Mouse (Mus musculus): ENCODE measurements around the gene Olfr1371. TPM values are rescaled to one million over a fixed set of nuclear protein-coding genes. Genes with fewer than 3 reads are reported as not detected.
"Not testable (repeated sequence)": the region's sequence is repeated elsewhere in the genome, so short reads cannot be mapped to it uniquely, and the experiment has no call there.

Gene Olfr1371
- polyA plus RNA-seq, 1 experiment from 2014 or later: not detected

DNA sequence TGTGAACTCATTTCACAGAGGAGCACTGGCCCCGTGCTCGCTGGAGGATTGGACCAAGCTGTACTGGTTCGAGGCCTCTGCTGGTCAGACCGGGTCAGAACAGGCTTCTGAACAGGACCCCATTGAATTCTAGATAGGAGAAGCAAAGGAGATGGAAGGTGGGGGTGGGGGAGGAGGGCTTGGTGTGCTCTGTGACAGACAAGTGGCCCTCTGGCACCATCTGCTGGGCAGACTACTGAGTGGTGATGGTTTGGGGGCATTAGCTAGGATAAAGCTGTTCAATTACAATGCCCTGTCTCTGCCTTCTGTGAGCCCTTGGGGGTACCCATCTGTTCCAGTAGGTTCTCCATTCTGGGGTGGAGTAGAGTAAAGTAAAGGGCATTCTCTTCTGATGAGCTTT is 6.5 kb upstream of the Olfr1371 start:
- no peaks in the 10 kb centered on the region for H3K4me1 ChIP-seq (ENCODE audit: control insufficient read depth, insufficient read depth, low read length)
- H3K9me3 ChIP-seq (ENCODE audit: control insufficient read depth, low read length): no peaks in the 10 kb centered on the region
- 6% methylated on average over 4 of the region's 4 CpGs for WGBS
- no peak overlapping the region for H3K4me2 ChIP-seq (ENCODE audit: low read depth, severe bottlenecking)
- H3K27me3 ChIP-seq (ENCODE audit: control insufficient read depth, insufficient read depth, low read length): 0 out of 2 replicates have a peak, but pooled peaks cover 3% of the 10 kb centered on the region
- DNase-seq (ENCODE audit: low spot score): peak; percentile 79
- H3K9ac ChIP-seq (ENCODE audit: low read length): no peak overlapping the region
- H3K4me3 ChIP-seq (ENCODE audit: low read depth, low read length): no peak overlapping the region
- ATAC-seq (ENCODE audit: insufficient number of reproducible peaks, low FRiP score, low TSS enrichment, low read depth): 0 out of 2 replicates have a peak, but pooled peaks have one; percentile 21
- no peaks in the 10 kb centered on the region for H3K36me3 ChIP-seq (ENCODE audit: control insufficient read depth, insufficient read depth, low read length)
- no peak overlapping the region for H3K27ac ChIP-seq (replicated peaks; ENCODE audit: low read depth, low read length)

GRCm38 (mm10) chr11:52196496-52197023 is 17.2 kb downstream of the Olfr1371 start:
- not testable (repeated sequence) for H3K9ac ChIP-seq (ENCODE audit: low read length)

DNA sequence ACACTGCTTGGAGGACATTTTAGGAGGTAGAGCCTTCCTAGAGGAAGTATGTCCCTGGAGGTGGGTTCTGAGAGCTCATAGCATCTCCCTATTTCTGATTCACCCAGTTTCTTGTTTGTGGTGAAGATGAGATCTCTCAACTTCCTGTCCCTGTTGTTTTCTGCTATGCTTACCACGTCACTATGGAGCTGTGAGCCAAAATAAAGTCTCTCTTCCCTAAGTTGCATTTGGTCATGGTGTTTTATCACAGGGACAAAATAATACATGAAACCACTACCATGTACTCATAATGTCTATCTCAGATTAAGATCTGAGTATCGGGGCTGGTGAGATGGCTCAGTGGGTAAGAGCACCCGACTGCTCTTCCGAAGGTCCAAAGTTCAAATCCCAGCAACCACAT is 33.1 kb downstream of the Olfr1371 start:
- not testable (repeated sequence) for H3K27ac ChIP-seq (replicated peaks; ENCODE audit: low read depth, low read length); H3K4me2 ChIP-seq (ENCODE audit: low read depth, severe bottlenecking)

More at GRCm38 (mm10) chr11:52196496-52197023, 17.2 kb downstream of the Olfr1371 start:
- WGBS: 93% methylated on average over 8 of the region's 8 CpGs
- not testable (repeated sequence) for ATAC-seq (ENCODE audit: insufficient number of reproducible peaks, low FRiP score, low TSS enrichment, low read depth); H3K36me3 ChIP-seq (ENCODE audit: control insufficient read depth, insufficient read depth, low read length); DNase-seq (ENCODE audit: low spot score); H3K4me2 ChIP-seq (ENCODE audit: low read depth, severe bottlenecking); H3K9me3 ChIP-seq (ENCODE audit: control insufficient read depth, low read length); H3K27ac ChIP-seq (replicated peaks; ENCODE audit: low read depth, low read length); H3K4me1 ChIP-seq (ENCODE audit: control insufficient read depth, insufficient read depth, low read length); H3K4me3 ChIP-seq (ENCODE audit: low read depth, low read length); H3K27me3 ChIP-seq (ENCODE audit: control insufficient read depth, insufficient read depth, low read length)

DNA sequence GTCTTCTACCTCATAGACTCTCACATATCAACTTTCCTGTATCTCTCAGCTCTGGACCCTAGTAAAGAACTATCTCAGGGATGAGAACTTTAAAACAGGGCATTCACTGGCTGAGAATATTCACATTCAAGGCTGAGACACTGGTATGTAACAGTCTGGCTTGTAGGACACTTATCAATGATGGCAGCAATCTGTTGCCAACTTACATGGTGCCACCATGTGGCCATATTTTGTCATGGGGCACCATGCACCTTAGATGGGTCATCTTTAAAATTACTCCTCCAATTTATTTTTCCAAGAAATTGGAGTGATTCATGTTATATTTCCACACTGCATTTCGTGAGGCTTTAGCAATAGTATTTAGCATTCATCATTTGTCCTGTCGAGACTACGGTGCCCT is 33.9 kb downstream of the Olfr1371 start:
- not testable (repeated sequence) for H3K4me1 ChIP-seq (ENCODE audit: control insufficient read depth, insufficient read depth, low read length); ATAC-seq (ENCODE audit: insufficient number of reproducible peaks, low FRiP score, low TSS enrichment, low read depth); H3K4me3 ChIP-seq (ENCODE audit: low read depth, low read length); H3K27me3 ChIP-seq (ENCODE audit: control insufficient read depth, insufficient read depth, low read length); DNase-seq (ENCODE audit: low spot score); H3K27ac ChIP-seq (replicated peaks; ENCODE audit: low read depth, low read length); H3K36me3 ChIP-seq (ENCODE audit: control insufficient read depth, insufficient read depth, low read length); H3K9me3 ChIP-seq (ENCODE audit: control insufficient read depth, low read length); H3K9ac ChIP-seq (ENCODE audit: low read length); H3K4me2 ChIP-seq (ENCODE audit: low read depth, severe bottlenecking)
- no CpG with 5 or more reads among the region's 3 CpGs for WGBS

More for the DNA sequence above, 33.1 kb downstream of the Olfr1371 start:
- H3K4me3 ChIP-seq (ENCODE audit: low read depth, low read length); H3K27me3 ChIP-seq (ENCODE audit: control insufficient read depth, insufficient read depth, low read length); H3K36me3 ChIP-seq (ENCODE audit: control insufficient read depth, insufficient read depth, low read length); ATAC-seq (ENCODE audit: insufficient number of reproducible peaks, low FRiP score, low TSS enrichment, low read depth); H3K4me1 ChIP-seq (ENCODE audit: control insufficient read depth, insufficient read depth, low read length); H3K9me3 ChIP-seq (ENCODE audit: control insufficient read depth, low read length); DNase-seq (ENCODE audit: low spot score); H3K9ac ChIP-seq (ENCODE audit: low read length): not testable (repeated sequence)
- WGBS: 96% methylated on average over 4 of the region's 4 CpGs

DNA sequence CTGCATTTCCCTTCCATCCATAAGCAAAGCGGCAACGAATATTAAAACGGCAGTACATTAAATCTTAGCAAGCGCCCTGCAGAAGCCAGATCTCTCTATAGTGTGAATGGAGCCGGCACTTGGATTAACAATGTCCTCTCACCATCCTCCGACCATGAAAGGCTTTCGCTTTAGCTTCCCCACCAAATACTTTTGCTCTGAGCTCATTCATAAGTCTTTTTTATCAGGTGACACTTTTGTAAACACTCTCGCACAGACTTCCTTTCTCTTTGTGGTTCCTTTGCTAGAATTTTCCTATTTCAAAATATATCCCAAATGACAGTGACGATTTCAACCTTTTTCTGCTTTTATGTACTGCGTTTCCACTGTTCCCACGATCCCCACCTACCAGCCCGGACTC is 45.3 kb downstream of the Olfr1371 start:
- H3K36me3 ChIP-seq (ENCODE audit: control insufficient read depth, insufficient read depth, low read length): no peaks in the 10 kb centered on the region
- no peak for ATAC-seq (ENCODE audit: insufficient number of reproducible peaks, low FRiP score, low TSS enrichment, low read depth)
- no peak overlapping the region for H3K9ac ChIP-seq (ENCODE audit: low read length)
- no peak overlapping the region for H3K27ac ChIP-seq (replicated peaks; ENCODE audit: low read depth, low read length)
- peak overlapping the region; percentile 52 for H3K4me2 ChIP-seq (ENCODE audit: low read depth, severe bottlenecking)
- peak overlapping the region; percentile 37 for H3K4me3 ChIP-seq (ENCODE audit: low read depth, low read length)
- DNase-seq (ENCODE audit: low spot score): no peak
- WGBS: 26% methylated on average over 12 of the region's 12 CpGs
- peaks cover 19% of the 10 kb centered on the region; the same call in 1 of the 2 replicates for H3K27me3 ChIP-seq (ENCODE audit: control insufficient read depth, insufficient read depth, low read length)
- H3K4me1 ChIP-seq (ENCODE audit: control insufficient read depth, insufficient read depth, low read length): no peaks in the 10 kb centered on the region
- no peaks in the 10 kb centered on the region for H3K9me3 ChIP-seq (ENCODE audit: control insufficient read depth, low read length)

GRCm38 (mm10) chr11:52167901-52168302 is 45.9 kb downstream of the Olfr1371 start:
- WGBS: 2% methylated on average over 26 of the region's 42 CpGs
- not testable (repeated sequence) for H3K4me1 ChIP-seq (ENCODE audit: control insufficient read depth, insufficient read depth, low read length); H3K36me3 ChIP-seq (ENCODE audit: control insufficient read depth, insufficient read depth, low read length)

GRCm38 (mm10) chr11:52167126-52167525 is 46.7 kb downstream of the Olfr1371 start:
- H3K36me3 ChIP-seq (ENCODE audit: control insufficient read depth, insufficient read depth, low read length): no peaks in the 10 kb centered on the region
- H3K4me1 ChIP-seq (ENCODE audit: control insufficient read depth, insufficient read depth, low read length): no peaks in the 10 kb centered on the region
- H3K27me3 ChIP-seq (ENCODE audit: control insufficient read depth, insufficient read depth, low read length): peaks cover 19% of the 10 kb centered on the region; the same call in 1 of the 2 replicates
- no peaks in the 10 kb centered on the region for H3K9me3 ChIP-seq (ENCODE audit: control insufficient read depth, low read length)
- WGBS: 2% methylated on average over 21 of the region's 21 CpGs
- H3K4me3 ChIP-seq (ENCODE audit: low read depth, low read length): no peak overlapping the region
- no peak overlapping the region for H3K9ac ChIP-seq (ENCODE audit: low read length)
- ATAC-seq (ENCODE audit: insufficient number of reproducible peaks, low FRiP score, low TSS enrichment, low read depth) (no peak), DNase-seq (ENCODE audit: low spot score) (peak; percentile 40)
- H3K27ac ChIP-seq (replicated peaks; ENCODE audit: low read depth, low read length): no peak overlapping the region
- H3K4me2 ChIP-seq (ENCODE audit: low read depth, severe bottlenecking): no peak overlapping the region

More at GRCm38 (mm10) chr11:52167901-52168302, 45.9 kb downstream of the Olfr1371 start:
- H3K27ac ChIP-seq (replicated peaks; ENCODE audit: low read depth, low read length); H3K9me3 ChIP-seq (ENCODE audit: control insufficient read depth, low read length); H3K9ac ChIP-seq (ENCODE audit: low read length): not testable (repeated sequence)
- DNase-seq (ENCODE audit: low spot score) (peak; percentile 40), ATAC-seq (ENCODE audit: insufficient number of reproducible peaks, low FRiP score, low TSS enrichment, low read depth) (peak; percentile 80; the same call in 1 of the 2 replicates)
- H3K4me3 ChIP-seq (ENCODE audit: low read depth, low read length): peak overlapping the region; percentile 37
- H3K27me3 ChIP-seq (ENCODE audit: control insufficient read depth, insufficient read depth, low read length): peaks cover 19% of the 10 kb centered on the region; the same call in 1 of the 2 replicates
- peak overlapping the region; percentile 52 for H3K4me2 ChIP-seq (ENCODE audit: low read depth, severe bottlenecking)

DNA sequence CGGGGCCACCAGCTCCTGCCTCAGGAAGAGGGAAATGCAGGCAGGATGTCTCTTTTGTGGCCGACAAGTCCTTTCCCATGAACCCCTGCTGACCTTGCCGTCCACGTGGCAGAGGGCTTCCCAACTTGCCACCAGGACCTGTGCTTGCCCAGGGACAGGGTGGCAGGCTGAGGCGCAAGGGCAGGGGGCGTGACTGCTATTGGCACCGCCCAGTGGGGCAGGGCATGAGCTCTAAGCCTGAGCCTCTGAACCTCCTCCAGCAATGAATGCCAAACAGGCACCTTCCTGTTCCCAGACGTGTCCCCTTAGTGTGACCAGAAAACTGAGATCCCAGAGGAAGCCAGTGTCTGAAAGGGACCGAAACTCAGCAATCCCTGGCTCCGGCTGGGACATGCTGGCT is 49.9 kb downstream of the Olfr1371 start:
- H3K4me3 ChIP-seq (ENCODE audit: low read depth, low read length): no peak overlapping the region
- no peak overlapping the region for H3K27ac ChIP-seq (replicated peaks; ENCODE audit: low read depth, low read length)
- no peaks in the 10 kb centered on the region for H3K4me1 ChIP-seq (ENCODE audit: control insufficient read depth, insufficient read depth, low read length)
- H3K9me3 ChIP-seq (ENCODE audit: control insufficient read depth, low read length): no peaks in the 10 kb centered on the region
- ATAC-seq (ENCODE audit: insufficient number of reproducible peaks, low FRiP score, low TSS enrichment, low read depth) (no peak), DNase-seq (ENCODE audit: low spot score) (no peak)
- no peak overlapping the region for H3K9ac ChIP-seq (ENCODE audit: low read length)
- H3K27me3 ChIP-seq (ENCODE audit: control insufficient read depth, insufficient read depth, low read length): peaks cover 15% of the 10 kb centered on the region; the same call in 1 of the 2 replicates
- no peaks in the 10 kb centered on the region for H3K36me3 ChIP-seq (ENCODE audit: control insufficient read depth, insufficient read depth, low read length)
- no peak overlapping the region for H3K4me2 ChIP-seq (ENCODE audit: low read depth, severe bottlenecking)
- WGBS: 39% methylated on average over 10 of the region's 10 CpGs

Data from limb, embryonic 11.5 days (tissue).